Comparison of ENCODE assay signal across 15 mouse cellular contexts in genomic region chr10:126097896-126098295, GRCm38 (mm10).
DNase-seq lines count a peak whose midpoint lies in the region.
"Had no signal": no experiment of that assay in that cellular context is flagged by ENCODE, and none has a peak within 500 bp of the region (broad histone marks: within the 10 kb centered on the region; RNA-seq: fewer than 3 reads in every experiment).

No protein-coding gene starts in this region.

- DNase-seq in gastrocnemius, adult 18-20 months (ENCODE audit: low spot score): peak; percentile 32
- DNase-seq in gastrocnemius, postnatal 25 days: no peak
- DNase-seq in heart, adult 11 months: peak; percentile 78
- DNase-seq in heart, postnatal 36 days: no peak
- DNase-seq in kidney, adult 9 months: peak; percentile 17
- no peak for DNase-seq in kidney, postnatal 14 days
- DNase-seq: adrenal gland, adult 8-10 months; adrenal gland, postnatal 25 days; cerebellum, adult 11-12 months; cerebellum, adult 8-10 months; cerebellum, postnatal 10 days; cerebellum, postnatal 36 days; embryo, embryonic 11 days; heart, adult 2 months; heart, postnatal 14 days had no signal

- intact Hi-C loops in heart, postnatal 36 days (cut with DNase I): no loop called here

Comparison
In these comparisons a context has a peak if more than half of its experiments do, and no peak if none do; other contexts are left out.
1. DNase-seq: peak in gastrocnemius, adult 18-20 months (single experiment), heart, adult 11 months (single experiment) and kidney, adult 9 months (single experiment); none in gastrocnemius, postnatal 25 days (single experiment), heart, postnatal 36 days (0 of 2) and kidney, postnatal 14 days (single experiment).